Mouse (Mus musculus) heart, postnatal 36 days (tissue): ENCODE data around the gene Gm20388. TPM values are rescaled to one million over a fixed set of nuclear protein-coding genes. Genes with fewer than 3 reads are reported as not detected.
A peak's percentile ranks its signal among the peaks of the same experiment; 100 is the strongest.

ENCODE experiments used
- DNase-seq, 2 experiments: peaks; one replicate each; pipeline ENCODE4 v3.0.0; 2021 to 2022
- intact Hi-C: fragments of 180-260 bp; cut with DNase I; formaldehyde crosslinking; loops from one replicate; pipeline ENCODE4 v1.15.1; 2025
- total RNA-seq, 2 experiments: library from RNA; stranded (reverse); gene quantifications; 2 replicates each; pipeline ENCODE4 v1.2.3; 2021

Gene Gm20388
- total RNA-seq, 2 experiments from 2014 or later: 3.5 to 4.9 TPM

DNA sequence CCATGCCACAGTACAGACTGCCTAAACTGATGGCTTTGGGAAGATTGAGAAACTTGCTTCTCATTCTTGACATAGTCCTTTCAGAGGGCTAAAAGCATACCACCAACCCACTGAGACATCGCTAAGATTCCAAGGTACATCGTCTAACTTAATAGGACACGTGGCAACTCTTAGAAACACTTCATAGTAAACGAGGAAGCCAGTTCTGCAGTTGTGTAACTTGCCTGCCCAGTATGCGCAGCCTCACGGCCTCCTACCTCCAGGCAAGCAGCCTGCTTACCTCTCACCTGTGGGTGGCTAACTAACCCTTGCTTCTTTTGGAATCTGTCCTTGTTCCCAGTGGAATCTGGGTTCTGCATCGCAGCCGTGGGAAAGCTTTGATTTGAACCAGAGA lies 1998.5 kb downstream of the Gm20388 start:
- intact Hi-C loops: loop anchor here (1.0 kb wide), 2 partner anchors 35 to 58 kb away; no protein-coding TSS in a partner anchor
- no peak for DNase-seq

DNA sequence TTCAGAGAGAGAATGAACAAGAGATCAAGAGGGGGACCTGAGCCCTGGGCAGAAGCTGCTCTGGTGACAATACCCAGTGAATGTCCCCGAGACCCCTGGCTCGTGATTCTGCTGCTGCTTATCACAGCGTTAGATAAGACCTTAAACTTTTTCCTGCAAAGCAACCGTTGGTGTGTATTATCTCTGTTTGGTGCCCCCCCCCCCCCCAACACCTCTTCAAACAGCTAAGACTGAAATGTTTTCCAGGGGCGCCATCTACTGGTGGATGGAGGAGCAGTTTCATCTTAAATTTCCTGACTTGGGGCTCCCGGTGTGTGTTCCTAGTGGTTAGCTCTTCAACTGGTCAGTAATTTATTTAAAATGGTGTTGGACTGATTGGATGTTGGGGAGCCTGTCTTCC lies 1999.0 kb downstream of the Gm20388 start:
- peak; percentile 77 to 81 for DNase-seq
- intact Hi-C loops: loop anchor here (1.0 kb wide), 2 partner anchors 35 to 58 kb away; no protein-coding TSS in a partner anchor

DNA sequence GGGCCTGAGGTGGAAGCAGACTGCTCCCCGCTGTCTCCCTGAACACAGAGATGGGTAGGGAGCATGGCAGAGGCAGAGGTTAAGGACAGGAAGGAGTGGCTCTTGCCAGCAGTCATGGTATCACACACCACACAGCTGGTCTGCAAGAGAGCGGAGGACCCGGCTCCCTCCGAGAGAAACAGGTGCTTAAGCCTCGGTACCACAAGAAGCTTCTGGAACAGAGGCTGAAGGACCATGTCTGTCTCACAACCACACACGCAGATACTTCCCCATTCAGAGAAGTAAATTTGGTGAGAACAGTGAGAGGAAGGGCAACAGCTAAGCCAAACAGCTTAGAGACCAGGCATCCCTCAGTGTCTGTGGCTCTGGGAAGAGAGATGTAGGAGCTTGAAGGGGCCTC lies 2000.8 kb downstream of the Gm20388 start:
- no peak for DNase-seq
- intact Hi-C loops: no loop called here

DNA sequence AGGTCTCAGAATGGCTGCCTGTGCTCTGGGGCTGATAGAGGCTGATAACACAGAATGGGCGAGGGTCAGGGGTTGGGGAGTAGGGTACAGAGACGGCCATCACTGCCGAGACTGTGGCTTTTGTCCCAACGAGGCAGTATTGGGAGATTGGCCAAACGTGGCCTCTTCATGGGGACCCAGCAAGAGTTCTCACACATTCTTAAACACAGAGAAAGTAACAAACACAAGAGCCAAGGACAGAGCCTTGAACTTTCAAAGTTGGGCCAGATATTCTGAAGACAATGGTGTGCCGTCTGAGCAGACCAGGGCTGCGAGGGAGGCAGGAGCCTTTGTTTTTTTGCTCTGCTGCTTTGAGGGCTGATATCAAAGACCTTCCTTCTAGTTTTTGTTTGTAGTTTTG lies 2001.3 kb downstream of the Gm20388 start:
- DNase-seq: no peak
- intact Hi-C loops: no loop called here

DNA sequence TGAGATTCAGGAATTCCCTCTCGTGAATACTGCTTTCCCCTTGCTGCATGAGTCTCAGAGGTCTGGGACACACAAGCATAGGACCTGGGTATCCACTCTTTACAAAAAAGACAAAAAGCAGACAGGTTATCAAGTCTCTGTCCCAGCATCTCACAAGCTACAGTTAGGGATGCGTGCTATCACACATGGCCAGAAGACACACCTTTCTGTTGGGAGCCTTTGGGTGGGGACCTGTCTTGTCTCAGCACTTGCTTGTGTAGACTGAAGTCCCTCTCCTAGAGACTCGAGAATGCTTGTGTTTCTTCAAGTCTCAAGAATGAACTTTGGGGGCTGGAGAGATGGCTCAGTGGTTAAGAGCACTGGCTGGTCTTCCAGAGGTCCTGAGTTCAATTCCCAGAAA lies 2002.2 kb downstream of the Gm20388 start:
- no peak for DNase-seq
- intact Hi-C loops: no loop called here

DNA sequence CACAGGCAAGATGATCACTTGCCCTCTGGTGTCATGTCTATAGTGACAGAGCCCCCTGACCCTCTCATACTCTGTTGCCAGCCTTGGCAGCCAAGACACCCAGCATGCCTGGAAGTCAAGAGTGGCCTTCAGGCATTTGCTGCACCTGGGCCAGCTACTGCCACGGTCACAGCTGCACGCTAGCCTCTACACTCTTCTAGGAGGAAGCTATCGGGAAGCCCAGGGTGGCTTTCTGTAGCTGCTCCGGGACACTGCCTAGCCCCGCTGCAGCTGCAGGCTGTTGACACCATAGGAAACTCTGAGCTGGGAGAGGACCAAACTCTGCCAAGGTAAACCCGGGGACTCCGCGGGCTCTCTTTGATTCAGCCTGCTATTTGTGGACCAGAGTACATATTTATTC lies 2002.7 kb downstream of the Gm20388 start:
- DNase-seq: no peak
- intact Hi-C loops: no loop called here

DNA sequence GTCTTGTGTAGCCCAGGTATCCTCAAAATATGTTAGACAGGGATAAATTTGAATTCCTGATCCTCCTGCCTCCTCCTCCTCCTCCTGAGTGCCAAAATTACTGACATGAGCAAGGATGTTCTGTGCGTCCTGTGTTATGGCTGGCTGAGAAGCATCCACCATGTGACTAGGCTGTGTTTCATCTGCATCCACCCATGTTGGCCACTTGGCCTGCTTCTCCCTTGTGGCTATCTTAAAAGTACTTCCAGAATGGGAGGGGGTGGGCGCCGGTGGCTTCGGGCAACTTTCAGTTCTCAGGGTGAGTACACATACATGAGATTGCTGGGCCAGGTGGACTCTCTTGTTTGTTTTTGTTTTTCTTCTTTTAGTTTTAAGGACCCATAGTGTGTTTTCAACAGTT lies 2008.5 kb downstream of the Gm20388 start:
- DNase-seq: no peak
- intact Hi-C loops: no loop called here

DNA sequence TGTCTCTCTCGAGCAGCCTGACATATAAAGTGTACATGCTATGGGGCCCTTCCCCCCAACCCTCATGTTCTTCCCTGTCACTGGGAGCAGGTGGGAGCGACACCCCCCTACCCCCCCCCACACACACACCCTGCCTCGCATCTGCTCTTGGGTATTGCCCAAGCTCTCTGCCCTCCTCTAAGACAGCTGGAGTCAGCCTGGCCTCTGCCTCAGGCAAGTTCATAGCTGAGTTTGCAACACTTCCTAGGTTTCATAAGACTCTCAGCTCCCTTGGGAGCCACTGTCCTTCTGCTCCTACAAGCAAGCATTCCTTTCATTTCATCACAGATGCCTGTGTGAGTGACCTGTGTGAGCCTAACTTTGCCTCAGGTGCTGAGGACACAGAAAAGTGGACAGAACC lies 2009.1 kb downstream of the Gm20388 start:
- DNase-seq: no peak
- intact Hi-C loops: no loop called here

DNA sequence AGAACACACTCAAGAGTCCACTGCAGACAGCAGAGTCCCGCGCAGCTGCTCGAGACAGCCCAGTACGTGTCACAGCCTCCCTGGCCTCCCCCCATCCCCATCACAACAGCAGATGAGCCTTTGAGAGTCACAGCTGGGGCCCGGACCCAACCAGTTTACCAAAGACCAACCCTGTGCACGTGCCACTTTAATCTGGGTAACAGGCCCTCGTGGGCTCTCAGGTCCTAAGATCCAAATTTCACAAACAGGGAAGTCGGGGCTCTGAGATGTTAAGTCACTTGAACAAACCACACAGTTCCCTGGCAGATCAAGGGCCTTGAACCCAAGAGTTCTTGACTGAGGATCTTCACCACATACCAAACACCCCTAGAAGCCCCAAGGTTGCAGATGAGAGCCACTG lies 2010.9 kb downstream of the Gm20388 start:
- intact Hi-C loops: no loop called here
- no peak for DNase-seq

DNA sequence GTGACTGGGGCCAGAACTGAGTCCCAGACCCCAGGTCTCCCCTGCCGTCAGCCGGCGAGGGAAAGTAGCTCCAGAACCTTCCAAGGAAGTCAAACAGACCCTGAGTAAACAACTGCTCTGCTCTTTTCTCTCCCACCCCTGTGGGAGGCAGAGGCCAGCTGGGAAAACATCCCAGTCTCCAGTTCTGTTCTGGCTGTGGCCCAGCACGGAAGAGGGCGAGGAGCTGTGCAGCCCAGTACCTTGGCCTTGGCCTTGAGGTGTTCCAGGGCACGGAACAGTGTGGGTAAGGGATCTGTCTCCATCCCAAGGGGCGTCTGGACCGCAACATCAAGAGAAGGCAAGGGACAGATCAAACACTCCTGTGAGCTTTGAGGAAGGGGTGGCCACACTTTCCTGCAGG lies 2011.5 kb downstream of the Gm20388 start:
- DNase-seq: peak; percentile 58 to 63
- intact Hi-C loops: no loop called here

DNA sequence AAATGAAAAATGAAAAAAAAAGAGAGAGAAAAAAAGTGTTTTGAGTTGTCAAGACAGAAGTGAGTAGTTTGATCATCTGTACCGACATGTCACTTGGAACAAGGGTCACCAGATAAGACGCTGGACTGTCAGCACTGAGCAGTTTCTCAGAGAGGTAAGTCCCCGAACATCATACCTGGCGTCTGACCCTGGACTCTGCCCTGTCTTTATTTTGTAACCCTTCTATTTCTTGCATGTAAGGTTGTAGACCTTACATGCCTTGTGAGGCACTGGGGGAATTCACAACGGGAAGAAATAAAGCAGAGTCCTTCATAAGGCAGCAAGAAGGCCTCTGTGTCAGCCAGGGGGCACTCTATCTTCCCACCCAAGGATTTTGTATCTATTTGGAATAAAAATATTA lies 2014.0 kb downstream of the Gm20388 start:
- intact Hi-C loops: loop anchor here (1.0 kb wide), 1 partner anchor 50 kb away; no protein-coding TSS in a partner anchor
- no peak for DNase-seq

DNA sequence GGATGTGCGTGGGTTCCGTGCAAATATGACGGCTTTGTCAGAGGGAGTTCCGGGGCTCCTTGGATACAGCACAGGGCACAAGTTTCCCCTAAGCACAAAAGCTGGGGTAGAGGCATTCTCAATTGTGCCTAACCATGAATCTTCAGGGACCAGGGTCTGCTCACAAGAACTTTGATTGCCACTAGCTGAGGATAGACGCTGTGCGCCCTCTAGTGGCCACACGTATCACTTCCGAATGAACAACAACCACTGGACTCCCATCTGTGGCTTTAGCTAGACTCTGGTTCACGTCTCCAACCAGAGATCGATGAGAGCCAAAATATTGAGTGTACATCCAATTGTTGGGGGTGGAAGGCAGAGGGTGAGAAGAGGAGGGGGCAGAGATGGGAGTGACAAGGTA lies 2015.0 kb downstream of the Gm20388 start:
- intact Hi-C loops: loop anchor here (1.0 kb wide), 1 partner anchor 51 kb away; no protein-coding TSS in a partner anchor

DNA sequence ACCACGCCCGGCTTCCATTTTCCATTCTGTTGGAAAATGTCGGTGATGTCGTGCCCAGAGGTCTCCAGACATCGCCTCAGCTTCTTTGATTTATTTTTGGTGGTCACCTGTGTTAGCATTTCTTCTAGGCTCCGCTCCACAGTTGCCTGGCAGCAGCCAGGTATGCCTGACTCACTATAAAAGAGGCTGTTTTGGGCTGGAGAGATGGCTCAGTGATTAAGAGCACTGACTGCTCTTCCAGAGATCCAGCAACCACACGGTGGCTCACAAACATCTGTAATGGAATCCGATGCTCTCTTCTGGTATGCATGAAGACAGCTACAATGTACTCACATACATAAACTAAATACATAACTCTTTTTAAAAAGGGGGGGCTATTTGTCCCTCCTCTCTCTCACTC lies 2015.6 kb downstream of the Gm20388 start:
- no peak for DNase-seq
- intact Hi-C loops: no loop called here

More for the DNA sequence above, 2015.0 kb downstream of the Gm20388 start:
- DNase-seq: peak; percentile 78 to 81

DNA sequence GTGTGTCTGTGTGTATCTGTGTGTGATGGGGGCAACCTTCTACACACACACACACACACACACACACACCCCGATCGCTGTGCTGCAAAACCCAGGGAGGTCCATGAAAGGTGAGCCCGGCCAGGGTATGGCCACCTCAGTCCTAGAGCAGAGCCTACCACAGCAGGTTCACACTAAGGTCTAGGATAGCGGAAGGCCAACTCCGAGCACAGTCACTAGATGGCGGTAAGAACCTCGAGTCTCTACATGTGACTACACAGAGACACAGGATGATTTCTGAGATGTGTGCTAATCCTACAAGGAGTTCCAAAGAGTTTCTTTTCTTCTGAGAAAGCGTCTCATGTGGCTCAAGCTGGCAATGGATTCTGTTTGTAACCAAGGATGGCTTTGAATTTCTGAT lies 2016.7 kb downstream of the Gm20388 start:
- peak; percentile 39 to 57 for DNase-seq
- intact Hi-C loops: no loop called here

DNA sequence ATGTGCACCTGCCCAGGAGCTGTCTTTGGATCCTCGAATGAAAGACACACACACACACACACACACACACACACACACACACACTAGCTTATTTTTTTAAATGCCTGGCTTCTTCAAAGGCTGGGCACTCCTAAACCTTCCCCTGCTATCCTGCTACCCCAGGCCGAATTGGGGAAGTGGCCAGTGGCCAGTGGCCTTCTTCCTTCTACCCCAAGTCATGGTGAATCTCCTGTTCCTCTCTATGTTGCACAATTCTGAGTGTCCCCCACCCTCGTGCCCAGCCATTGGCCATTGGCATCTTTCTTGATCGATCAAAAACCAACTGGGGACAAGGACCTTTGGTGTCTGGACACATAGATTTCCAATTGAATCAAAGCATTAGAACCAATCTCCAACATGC lies 2019.4 kb downstream of the Gm20388 start:
- intact Hi-C loops: no loop called here
- no peak for DNase-seq

DNA sequence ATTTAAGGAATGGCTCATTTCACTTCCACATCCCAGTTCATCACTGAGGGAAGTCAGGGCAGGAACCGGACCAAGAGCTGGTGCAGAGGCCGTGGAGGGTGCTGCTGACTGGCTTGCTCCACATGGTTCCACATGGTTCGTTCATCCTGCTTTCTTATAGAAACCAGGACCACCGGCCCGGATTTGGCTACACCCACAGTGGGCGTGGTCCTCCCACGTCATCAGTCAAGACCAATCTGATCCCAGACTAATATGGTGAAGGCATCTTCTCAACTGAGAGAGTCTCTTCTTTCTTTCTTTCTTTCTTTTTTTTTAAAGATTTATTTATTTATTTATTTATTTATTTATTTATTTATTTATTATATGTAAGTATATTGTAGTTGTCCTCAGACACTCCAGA lies 2020.9 kb downstream of the Gm20388 start:
- intact Hi-C loops: no loop called here
- DNase-seq: no peak

DNA sequence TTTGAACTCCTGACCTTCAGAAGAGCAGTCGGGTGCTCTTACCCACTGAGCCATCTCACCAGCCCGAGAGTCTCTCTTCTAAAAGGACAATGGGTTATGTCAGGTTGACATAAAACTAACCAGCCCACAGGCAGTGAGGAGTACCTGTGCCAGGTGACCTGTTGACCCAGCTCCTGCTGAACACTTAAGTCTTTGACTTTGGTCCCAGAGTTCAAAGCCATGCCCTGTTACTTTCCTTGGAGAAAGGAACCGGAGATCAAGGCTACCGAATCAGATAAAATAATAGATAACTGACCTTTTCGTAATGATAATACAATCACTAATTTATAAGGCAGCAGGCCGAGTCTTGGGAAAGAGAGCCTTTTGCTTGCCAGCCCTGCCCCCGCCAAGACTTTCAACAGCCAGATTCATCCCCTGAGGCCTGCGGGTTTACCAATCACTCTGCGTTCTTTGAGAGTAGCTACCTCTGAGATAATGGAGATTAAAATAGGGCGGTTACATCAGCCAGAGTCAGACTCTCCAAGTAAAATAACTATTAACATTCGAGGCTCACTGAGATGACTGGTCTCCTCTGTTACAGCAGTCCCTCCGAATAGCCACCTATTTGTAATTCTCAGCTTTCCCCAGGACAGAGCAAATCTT lies 2021.5 kb downstream of the Gm20388 start:
- intact Hi-C loops: no loop called here
- DNase-seq: peak in 1 of 2 experiments; percentile 41

DNA sequence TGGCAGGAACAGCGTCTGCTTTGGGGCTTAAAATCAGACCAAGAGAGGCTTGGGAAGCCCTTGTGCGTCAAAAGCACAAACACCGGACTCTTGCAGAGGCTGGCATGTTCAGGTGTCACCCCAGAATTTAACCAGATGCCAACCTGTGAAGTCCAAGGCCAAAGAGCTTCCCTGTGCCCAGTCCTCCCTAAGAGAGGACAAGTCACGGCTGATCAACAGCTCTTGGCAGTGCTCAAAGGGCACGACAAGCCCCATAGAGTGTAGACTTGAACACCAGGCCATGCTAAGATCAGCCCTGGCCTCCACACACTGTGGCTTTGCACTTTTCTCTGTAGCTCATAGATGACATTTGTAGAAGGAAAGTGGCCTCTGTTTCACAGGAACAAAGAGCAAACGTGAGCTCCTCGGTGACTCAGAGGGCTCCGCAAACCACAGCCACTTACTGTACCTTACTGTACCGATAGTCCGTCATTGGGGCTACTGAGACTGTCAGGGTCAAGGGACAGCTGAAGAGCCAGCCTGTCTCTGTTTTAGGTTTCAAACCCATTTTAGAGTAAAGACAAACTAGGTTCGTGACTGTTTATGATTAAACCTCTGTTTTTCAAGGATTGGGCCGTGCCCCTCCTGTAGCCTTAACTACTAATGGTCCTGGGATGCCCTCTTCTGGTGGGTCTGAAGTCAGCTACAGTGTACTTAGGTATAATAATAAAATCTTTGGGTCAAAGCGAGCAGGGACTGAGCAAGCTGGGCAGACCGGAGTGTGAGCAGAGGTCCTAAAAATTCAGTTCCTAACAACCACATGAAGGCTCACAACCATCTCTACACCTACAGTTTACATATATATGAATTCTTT lies 2022.3 kb downstream of the Gm20388 start:
- no peak for DNase-seq
- intact Hi-C loops: no loop called here

DNA sequence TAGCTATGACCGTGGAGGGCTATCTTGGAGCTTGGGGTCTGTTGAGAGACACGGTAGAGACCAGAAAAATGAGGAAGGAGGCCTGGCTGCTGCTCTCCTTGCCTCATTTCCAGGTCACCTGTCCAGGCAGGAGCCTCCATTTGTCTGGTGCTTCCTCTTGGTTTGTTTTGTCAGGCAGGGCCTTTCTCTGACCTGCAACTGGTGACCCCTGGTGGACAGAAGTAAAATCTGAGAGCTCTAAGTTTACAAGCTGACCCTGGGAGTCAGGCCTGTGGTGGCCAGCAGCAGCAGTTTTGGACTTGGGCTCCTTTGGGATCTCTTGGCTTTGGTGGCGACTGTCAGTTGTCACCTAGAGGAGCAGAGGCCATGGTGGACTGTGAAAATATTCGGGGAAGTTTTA lies 2023.9 kb downstream of the Gm20388 start:
- peak; percentile 44 to 46 for DNase-seq
- intact Hi-C loops: no loop called here

DNA sequence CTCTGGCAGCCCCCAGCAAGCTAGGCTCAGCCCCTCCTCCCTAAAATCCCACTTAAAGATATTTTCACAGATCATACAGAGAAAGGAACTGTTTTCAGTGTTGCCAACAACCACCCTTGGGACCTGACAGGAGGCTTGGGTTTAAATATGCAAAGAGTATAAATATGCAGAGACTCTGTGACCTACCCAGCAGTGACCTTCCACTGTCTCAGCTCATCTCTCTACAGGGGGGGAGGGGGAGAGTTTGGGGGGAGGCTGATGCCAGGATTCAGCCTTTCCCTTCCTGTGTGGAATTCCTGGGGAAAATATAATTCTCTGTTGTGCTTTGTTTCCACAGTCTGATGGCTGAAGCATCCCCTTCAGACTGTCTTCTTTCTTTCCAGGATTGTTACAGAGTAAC lies 2024.3 kb downstream of the Gm20388 start:
- intact Hi-C loops: no loop called here
- no peak for DNase-seq

DNA sequence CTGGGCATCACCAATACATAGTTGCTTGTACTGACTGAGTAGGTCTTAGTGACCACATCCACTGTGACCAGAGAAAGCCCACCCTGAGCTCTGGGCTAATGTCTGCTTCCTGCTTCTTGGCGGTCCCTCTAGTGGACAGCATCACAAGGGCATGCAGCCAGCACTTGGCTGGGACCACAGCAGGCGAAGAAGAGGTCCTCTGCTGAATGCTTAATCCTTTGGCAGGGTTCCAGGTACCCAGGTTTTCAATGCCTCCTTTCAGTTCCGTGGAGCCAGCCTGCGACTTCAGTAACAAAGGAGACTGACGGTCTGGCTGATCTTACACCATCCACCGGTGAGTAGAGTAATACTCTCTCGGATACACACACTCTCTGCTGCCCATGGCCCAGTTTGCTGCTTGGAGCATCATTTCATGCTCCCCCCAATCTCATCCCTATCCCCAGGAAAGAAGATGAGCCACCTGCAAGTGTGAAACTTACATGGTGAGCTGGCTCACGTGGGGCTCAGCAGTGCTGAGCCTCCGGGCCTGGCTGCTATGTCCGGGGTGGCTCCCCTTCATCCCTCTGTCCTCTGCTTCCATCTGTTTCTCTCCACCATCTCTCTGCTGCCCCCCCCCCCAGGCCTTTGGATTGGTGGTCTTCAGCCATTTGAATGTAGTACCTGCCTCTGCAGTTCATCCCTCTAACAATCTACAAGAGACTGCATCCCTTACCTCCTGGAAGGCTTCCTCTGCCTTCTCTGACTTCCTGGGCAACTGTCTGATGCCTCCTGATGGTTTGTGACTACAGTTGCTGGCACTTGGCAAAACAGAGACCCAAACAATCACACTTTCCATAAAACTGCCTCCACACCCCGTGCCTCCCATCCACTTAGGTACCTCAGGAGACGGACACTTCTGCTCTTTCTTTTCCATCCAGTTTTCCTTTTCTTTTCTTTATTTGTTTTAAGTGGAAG lies 2025.0 kb downstream of the Gm20388 start:
- intact Hi-C loops: no loop called here
- DNase-seq: no peak
